Mouse (Mus musculus): ENCODE data around the gene Gm42669. TPM values are rescaled to one million over a fixed set of nuclear protein-coding genes. Genes with fewer than 3 reads are reported as not detected.

The Gm42669 gene
- total RNA-seq, 2 experiments from 2014 or later: 0.31 to 0.37 TPM

- TF ChIP-seq CTCF (conservative IDR thresholded peaks at IDR 0.05): no peak
Observed at GRCm38 (mm10) chr5:107534581-107534980, 27.2 kb downstream of the Gm42669 start, which contains the start of gene 1700028K03Rik. TSS of gene 1700028K03Rik (plus strand) at chr5:107534709.

GRCm38 (mm10) chr5:107541696-107542095, 34.3 kb downstream of the Gm42669 start:
- TF ChIP-seq CTCF (conservative IDR thresholded peaks at IDR 0.05): no peak
- Histone ChIP-seq H3K4me3 (no peak overlapping the region), H3K27ac (peak overlapping the region; percentile 29; the same call in 1 of the 2 replicates)
- no peak for DNase-seq (ENCODE audit: low spot score in 2 of 2)

More at GRCm38 (mm10) chr5:107534581-107534980, 27.2 kb downstream of the Gm42669 start, which contains the start of gene 1700028K03Rik:
- no peak within 1 kb of the TSS for H3K27ac ChIP-seq
- DNase-seq (ENCODE audit: low spot score in 2 of 2): no peak
- H3K4me3 ChIP-seq: no peak within 1 kb of the TSS

- H3K4me3 ChIP-seq: no peak overlapping the region
- DNase-seq (ENCODE audit: low spot score in 2 of 2): no peak
- no peak for TF ChIP-seq CTCF (conservative IDR thresholded peaks at IDR 0.05)
- no peak overlapping the region for H3K27ac ChIP-seq
Observed at GRCm38 (mm10) chr5:107545927-107546326, 38.5 kb downstream of the Gm42669 start.

- DNase-seq (ENCODE audit: low spot score in 2 of 2): no peak
- no peak for TF ChIP-seq CTCF (conservative IDR thresholded peaks at IDR 0.05)
- no peak overlapping the region for H3K4me3 ChIP-seq
- H3K27ac ChIP-seq: no peak overlapping the region
Observed at GRCm38 (mm10) chr5:107547955-107548354, 40.5 kb downstream of the Gm42669 start.

GRCm38 (mm10) chr5:107548444-107548843, 41.0 kb downstream of the Gm42669 start:
- no peak for TF ChIP-seq CTCF (conservative IDR thresholded peaks at IDR 0.05)
- DNase-seq (ENCODE audit: low spot score in 2 of 2): no peak
- Histone ChIP-seq H3K27ac (no peak overlapping the region), H3K4me3 (no peak overlapping the region)

- Histone ChIP-seq H3K4me3 (no peak overlapping the region), H3K27ac (no peak overlapping the region)
- no peak for TF ChIP-seq CTCF (conservative IDR thresholded peaks at IDR 0.05)
- no peak for DNase-seq (ENCODE audit: low spot score in 2 of 2)
Observed at GRCm38 (mm10) chr5:107554336-107554735, 46.9 kb downstream of the Gm42669 start.

GRCm38 (mm10) chr5:107556969-107557368, 49.5 kb downstream of the Gm42669 start:
- Histone ChIP-seq H3K27ac (no peak overlapping the region), H3K4me3 (no peak overlapping the region)
- TF ChIP-seq CTCF (conservative IDR thresholded peaks at IDR 0.05): no peak
- no peak for DNase-seq (ENCODE audit: low spot score in 2 of 2)

- TF ChIP-seq CTCF (conservative IDR thresholded peaks at IDR 0.05): no peak
- DNase-seq (ENCODE audit: low spot score in 2 of 2): no peak
- H3K27ac ChIP-seq: peak overlapping the region; percentile 39; the same call in 1 of the 2 replicates
- H3K4me3 ChIP-seq: no peak overlapping the region
Observed at GRCm38 (mm10) chr5:107569148-107569547, 61.7 kb downstream of the Gm42669 start.

GRCm38 (mm10) chr5:107597301-107598077, 90.1 kb downstream of the Gm42669 start, which contains the start of the genes Rpap2 and Glmn:
TSS of gene Rpap2 (plus strand) at chr5:107597373.
TSS of gene Glmn (minus strand) at chr5:107597888.
- peak; percentile 42 for TF ChIP-seq CTCF (conservative IDR thresholded peaks at IDR 0.05)
- Histone ChIP-seq H3K4me3 (peak within 1 kb of the TSS; percentile 93), H3K27ac (peak within 1 kb of the TSS; percentile 96)

GRCm38 (mm10) chr5:107598380-107598779, 91.0 kb downstream of the Gm42669 start:
- peak overlapping the region; percentile 96; the same call in 1 of the 2 replicates for H3K27ac ChIP-seq
- TF ChIP-seq CTCF (conservative IDR thresholded peaks at IDR 0.05): no peak
- H3K4me3 ChIP-seq: peak overlapping the region; percentile 93
- no peak for DNase-seq (ENCODE audit: low spot score in 2 of 2)

More at GRCm38 (mm10) chr5:107597301-107598077, 90.1 kb downstream of the Gm42669 start, which contains the start of the genes Rpap2 and Glmn:
- DNase-seq (ENCODE audit: low spot score in 2 of 2): peak; percentile 76 to 79

GRCm38 (mm10) chr5:107611224-107611623, 103.8 kb downstream of the Gm42669 start:
- peak; percentile 62 to 71 for DNase-seq (ENCODE audit: low spot score in 2 of 2)
- TF ChIP-seq CTCF (conservative IDR thresholded peaks at IDR 0.05): peak; percentile 98
- Histone ChIP-seq H3K27ac (no peak overlapping the region), H3K4me3 (no peak overlapping the region)

- no peak overlapping the region for H3K4me3 ChIP-seq
- no peak for DNase-seq (ENCODE audit: low spot score in 2 of 2)
- H3K27ac ChIP-seq: no peak overlapping the region
- no peak for TF ChIP-seq CTCF (conservative IDR thresholded peaks at IDR 0.05)
Observed at GRCm38 (mm10) chr5:107617986-107618385, 110.6 kb downstream of the Gm42669 start.

- Histone ChIP-seq H3K4me3 (no peak overlapping the region), H3K27ac (no peak overlapping the region)
- DNase-seq (ENCODE audit: low spot score in 2 of 2): no peak
- no peak for TF ChIP-seq CTCF (conservative IDR thresholded peaks at IDR 0.05)
Observed at GRCm38 (mm10) chr5:107621327-107621726, 113.9 kb downstream of the Gm42669 start.

Other genes with a start within 250 kb of the Gm42669 start
- gene Tgfbr3, start 218.0 kb upstream of the Gm42669 start, total RNA-seq (2021): 10 to 100 TPM; 19.8 to 21.4 TPM
- gene Brdt, start 176.5 kb upstream of the Gm42669 start, total RNA-seq (2021): 10 to 100 TPM; 16.2 to 17.3 TPM
- 10 to 100 TPM; 59.4 to 62.5 TPM for gene Ephx4, start 104.9 kb upstream of the Gm42669 start, total RNA-seq (2021)
- gene Lpcat2b, start 76.1 kb upstream of the Gm42669 start, total RNA-seq (2021): under 1 TPM in 1 of 2 experiments, not detected in 1; 0.31 TPM
- 100 to 1,000 TPM; 105 to 114 TPM for gene Btbd8, start 69.6 kb upstream of the Gm42669 start, total RNA-seq (2021)
- gene 1700028K03Rik, start 27.1 kb downstream of the Gm42669 start, total RNA-seq (2021): 1 to 10 TPM; 1.0 TPM
- 10 to 100 TPM; 19.1 to 20.7 TPM for gene Rpap2, start 89.8 kb downstream of the Gm42669 start, total RNA-seq (2021)
- 10 to 100 TPM; 14.3 to 16.6 TPM for gene Glmn, start 90.3 kb downstream of the Gm42669 start, total RNA-seq (2021)
- gene Gfi1, start 218.4 kb downstream of the Gm42669 start, total RNA-seq (2021): not detected

Measured in layer of hippocampus, adult 2 months (tissue).